Mouse (Mus musculus): ENCODE results near the gene Akap5.
A peak's percentile ranks its signal among the peaks of the same experiment; 100 is the strongest.

The Akap5 gene

GRCm38 (mm10) chr12:76368201-76368789 lies 43.6 kb downstream of the Akap5 start:
- no peaks in the 10 kb centered on the region for H3K9me3 ChIP-seq (ENCODE audit: low read length)
- peak overlapping the region; percentile 92 for H3K4me3 ChIP-seq (replicated peaks; ENCODE audit: low read length)
- peaks cover 55% of the 10 kb centered on the region for H3K4me1 ChIP-seq (replicated peaks; ENCODE audit: low read depth, low read length)
- no peaks in the 10 kb centered on the region for H3K27me3 ChIP-seq (ENCODE audit: insufficient read depth, low read length)
- peaks cover 16% of the 10 kb centered on the region for H3K36me3 ChIP-seq (ENCODE audit: insufficient read depth, low read length)
- TF ChIP-seq POU5F1 (IDR thresholded peaks at IDR 0.05; ENCODE audit: borderline replicate concordance, low read length) (no peak), NANOG (IDR thresholded peaks at IDR 0.05; ENCODE audit: borderline replicate concordance, low read length) (no peak), CTCF (conservative IDR thresholded peaks at IDR 0.05; ENCODE audit: low read length) (no peak)

- Histone ChIP-seq H3K4me1 (replicated peaks; ENCODE audit: low read depth, low read length) (peaks cover 58% of the 10 kb centered on the region), H3K36me3 (ENCODE audit: insufficient read depth, low read length) (peaks cover 16% of the 10 kb centered on the region), H3K27me3 (ENCODE audit: insufficient read depth, low read length) (no peaks in the 10 kb centered on the region), H3K9me3 (ENCODE audit: low read length) (no peaks in the 10 kb centered on the region), H3K4me3 (replicated peaks; ENCODE audit: low read length) (peak overlapping the region; percentile 92)
- no peak for TF ChIP-seq CTCF (conservative IDR thresholded peaks at IDR 0.05; ENCODE audit: low read length)
- no peak for TF ChIP-seq POU5F1 (IDR thresholded peaks at IDR 0.05; ENCODE audit: borderline replicate concordance, low read length)
Measured at GRCm38 (mm10) chr12:76368790-76369205, 44.1 kb downstream of the Akap5 start.

- peaks cover 62% of the 10 kb centered on the region for H3K4me1 ChIP-seq (replicated peaks; ENCODE audit: low read depth, low read length)
- peaks cover 12% of the 10 kb centered on the region for H3K36me3 ChIP-seq (ENCODE audit: insufficient read depth, low read length)
- no peaks in the 10 kb centered on the region for H3K27me3 ChIP-seq (ENCODE audit: insufficient read depth, low read length)
- TF ChIP-seq POU5F1 (IDR thresholded peaks at IDR 0.05; ENCODE audit: borderline replicate concordance, low read length), result no peak
- TF ChIP-seq NANOG (IDR thresholded peaks at IDR 0.05; ENCODE audit: borderline replicate concordance, low read length), result no peak
- no peak for TF ChIP-seq CTCF (conservative IDR thresholded peaks at IDR 0.05; ENCODE audit: low read length)
- peak within 1 kb of the TSS; percentile 92 for H3K4me3 ChIP-seq (replicated peaks; ENCODE audit: low read length)
- H3K9me3 ChIP-seq (ENCODE audit: low read length), result no peaks in the 10 kb centered on the region
Measured at GRCm38 (mm10) chr12:76369206-76369977, 44.7 kb downstream of the Akap5 start, which contains the start of gene Zbtb25. Zbtb25 (minus strand) TSS chr12:76369602.

GRCm38 (mm10) chr12:76369978-76370830 lies 45.5 kb downstream of the Akap5 start, which contains the start of gene Zbtb1:
Zbtb1 (plus strand) TSS chr12:76370266.
- peaks cover 68% of the 10 kb centered on the region for H3K4me1 ChIP-seq (replicated peaks; ENCODE audit: low read depth, low read length)
- no peak for TF ChIP-seq CTCF (conservative IDR thresholded peaks at IDR 0.05; ENCODE audit: low read length)
- no peak for TF ChIP-seq NANOG (IDR thresholded peaks at IDR 0.05; ENCODE audit: borderline replicate concordance, low read length)
- no peak for TF ChIP-seq POU5F1 (IDR thresholded peaks at IDR 0.05; ENCODE audit: borderline replicate concordance, low read length)
- H3K9me3 ChIP-seq (ENCODE audit: low read length), result no peaks in the 10 kb centered on the region
- no peaks in the 10 kb centered on the region for H3K27me3 ChIP-seq (ENCODE audit: insufficient read depth, low read length)
- H3K36me3 ChIP-seq (ENCODE audit: insufficient read depth, low read length), result peaks cover 9% of the 10 kb centered on the region
- peak within 1 kb of the TSS; percentile 92 for H3K4me3 ChIP-seq (replicated peaks; ENCODE audit: low read length)

GRCm38 (mm10) chr12:76370831-76371571 lies 46.3 kb downstream of the Akap5 start:
- Histone ChIP-seq H3K9me3 (ENCODE audit: low read length) (no peaks in the 10 kb centered on the region), H3K27me3 (ENCODE audit: insufficient read depth, low read length) (no peaks in the 10 kb centered on the region), H3K4me3 (replicated peaks; ENCODE audit: low read length) (peak overlapping the region; percentile 92), H3K36me3 (ENCODE audit: insufficient read depth, low read length) (peaks cover 9% of the 10 kb centered on the region), H3K4me1 (replicated peaks; ENCODE audit: low read depth, low read length) (peaks cover 67% of the 10 kb centered on the region)
- no peak for TF ChIP-seq POU5F1 (IDR thresholded peaks at IDR 0.05; ENCODE audit: borderline replicate concordance, low read length)

- Histone ChIP-seq H3K27me3 (ENCODE audit: insufficient read depth, low read length) (no peaks in the 10 kb centered on the region), H3K9me3 (ENCODE audit: low read length) (no peaks in the 10 kb centered on the region), H3K4me1 (replicated peaks; ENCODE audit: low read depth, low read length) (peaks cover 68% of the 10 kb centered on the region), H3K36me3 (ENCODE audit: insufficient read depth, low read length) (peaks cover under 1% of the 10 kb centered on the region), H3K4me3 (replicated peaks; ENCODE audit: low read length) (peak overlapping the region; percentile 92)
- TF ChIP-seq NANOG (IDR thresholded peaks at IDR 0.05; ENCODE audit: borderline replicate concordance, low read length), result no peak
- no peak for TF ChIP-seq CTCF (conservative IDR thresholded peaks at IDR 0.05; ENCODE audit: low read length)
- no peak for TF ChIP-seq POU5F1 (IDR thresholded peaks at IDR 0.05; ENCODE audit: borderline replicate concordance, low read length)
Measured at GRCm38 (mm10) chr12:76372046-76372445, 47.4 kb downstream of the Akap5 start.

GRCm38 (mm10) chr12:76372881-76373818 lies 48.5 kb downstream of the Akap5 start:
- Histone ChIP-seq H3K4me1 (replicated peaks; ENCODE audit: low read depth, low read length) (peaks cover 68% of the 10 kb centered on the region), H3K4me3 (replicated peaks; ENCODE audit: low read length) (no peak overlapping the region)
- peak; percentile 52 for TF ChIP-seq CTCF (conservative IDR thresholded peaks at IDR 0.05; ENCODE audit: low read length)
- TF ChIP-seq POU5F1 (IDR thresholded peaks at IDR 0.05; ENCODE audit: borderline replicate concordance, low read length), result no peak
- no peak for TF ChIP-seq NANOG (IDR thresholded peaks at IDR 0.05; ENCODE audit: borderline replicate concordance, low read length)

More at GRCm38 (mm10) chr12:76372881-76373818, 48.5 kb downstream of the Akap5 start:
- Histone ChIP-seq H3K36me3 (ENCODE audit: insufficient read depth, low read length) (no peaks in the 10 kb centered on the region), H3K27me3 (ENCODE audit: insufficient read depth, low read length) (no peaks in the 10 kb centered on the region), H3K9me3 (ENCODE audit: low read length) (no peaks in the 10 kb centered on the region)
